Mouse (Mus musculus): ENCODE measurements around the gene Vmn2r7. TPM values are rescaled to one million over a fixed set of nuclear protein-coding genes. Genes with fewer than 3 reads are reported as not detected.
"Not testable (repeated sequence)": the region's sequence is repeated elsewhere in the genome, so short reads cannot be mapped to it uniquely, and the experiment has no call there.

Gene Vmn2r7
- not detected in 2 replicates for polyA plus RNA-seq (2012; ENCODE audit: insufficient read depth, insufficient read length, low replicate concordance, missing spikeins)

- not testable (repeated sequence) for H3K4me3 ChIP-seq (ENCODE audit: insufficient read depth, low read depth, low read length); H3K4me1 ChIP-seq (ENCODE audit: control insufficient read depth, insufficient read depth, low read length); H3K27ac ChIP-seq (ENCODE audit: insufficient read depth, low read depth, low read length)
- WGBS = 93% methylated on average over 3 of the region's 3 CpGs
Measured at GRCm38 (mm10) chr3:64844665-64845064, at the start of gene Vmn2r7. Gene Vmn2r7 (minus strand): TSS chr3:64844765.

- Histone ChIP-seq H3K27ac (ENCODE audit: insufficient read depth, low read depth, low read length) (no peak overlapping the region), H3K4me1 (ENCODE audit: control insufficient read depth, insufficient read depth, low read length) (no peaks in the 10 kb centered on the region), H3K4me3 (ENCODE audit: insufficient read depth, low read depth, low read length) (no peak overlapping the region)
- 51% methylated on average over 1 of the region's 1 CpGs for WGBS
- no peak for TF ChIP-seq POLR2A (IDR thresholded peaks at IDR 0.05; ENCODE audit: insufficient read depth, low read depth, low read length)
- TF ChIP-seq CTCF (IDR thresholded peaks at IDR 0.05; ENCODE audit: insufficient read depth, low read depth, low read length) = no peak
Measured at GRCm38 (mm10) chr3:64889725-64890124, 45.2 kb upstream of the Vmn2r7 start.

- WGBS = 42% methylated on average over 3 of the region's 3 CpGs
- no peak for TF ChIP-seq POLR2A (IDR thresholded peaks at IDR 0.05; ENCODE audit: insufficient read depth, low read depth, low read length)
- TF ChIP-seq CTCF (IDR thresholded peaks at IDR 0.05; ENCODE audit: insufficient read depth, low read depth, low read length) = no peak
- Histone ChIP-seq H3K27ac (ENCODE audit: insufficient read depth, low read depth, low read length) (no peak overlapping the region), H3K4me1 (ENCODE audit: control insufficient read depth, insufficient read depth, low read length) (no peaks in the 10 kb centered on the region), H3K4me3 (ENCODE audit: insufficient read depth, low read depth, low read length) (no peak overlapping the region)
Measured at GRCm38 (mm10) chr3:64878199-64878977, 33.8 kb upstream of the Vmn2r7 start.

- Histone ChIP-seq H3K27ac (ENCODE audit: insufficient read depth, low read depth, low read length) (no peak overlapping the region), H3K4me1 (ENCODE audit: control insufficient read depth, insufficient read depth, low read length) (no peaks in the 10 kb centered on the region), H3K4me3 (ENCODE audit: insufficient read depth, low read depth, low read length) (no peak overlapping the region)
- WGBS = 51% methylated on average over 1 of the region's 1 CpGs
- TF ChIP-seq CTCF (IDR thresholded peaks at IDR 0.05; ENCODE audit: insufficient read depth, low read depth, low read length) = no peak
- no peak for TF ChIP-seq POLR2A (IDR thresholded peaks at IDR 0.05; ENCODE audit: insufficient read depth, low read depth, low read length)
Measured at GRCm38 (mm10) chr3:64876669-64877068, 32.1 kb upstream of the Vmn2r7 start.

GRCm38 (mm10) chr3:64842881-64843280 is 1.7 kb downstream of the Vmn2r7 start:
- Histone ChIP-seq H3K4me3 (ENCODE audit: insufficient read depth, low read depth, low read length) (no peak overlapping the region), H3K27ac (ENCODE audit: insufficient read depth, low read depth, low read length) (no peak overlapping the region), H3K4me1 (ENCODE audit: control insufficient read depth, insufficient read depth, low read length) (no peaks in the 10 kb centered on the region)
- TF ChIP-seq CTCF (IDR thresholded peaks at IDR 0.05; ENCODE audit: insufficient read depth, low read depth, low read length) = no peak
- no peak for TF ChIP-seq POLR2A (IDR thresholded peaks at IDR 0.05; ENCODE audit: insufficient read depth, low read depth, low read length)
- 97% methylated on average over 2 of the region's 2 CpGs for WGBS

- no peak overlapping the region for H3K27ac ChIP-seq (ENCODE audit: insufficient read depth, low read depth, low read length)
- no peaks in the 10 kb centered on the region for H3K4me1 ChIP-seq (ENCODE audit: control insufficient read depth, insufficient read depth, low read length)
- H3K4me3 ChIP-seq (ENCODE audit: insufficient read depth, low read depth, low read length) = no peak overlapping the region
- TF ChIP-seq POLR2A (IDR thresholded peaks at IDR 0.05; ENCODE audit: insufficient read depth, low read depth, low read length) (no peak), CTCF (IDR thresholded peaks at IDR 0.05; ENCODE audit: insufficient read depth, low read depth, low read length) (no peak)
- 12% methylated on average over 4 of the region's 4 CpGs for WGBS
Measured at GRCm38 (mm10) chr3:64842299-64842698, 2.3 kb downstream of the Vmn2r7 start.

GRCm38 (mm10) chr3:64831134-64831533 is 13.4 kb downstream of the Vmn2r7 start:
- no peaks in the 10 kb centered on the region for H3K4me1 ChIP-seq (ENCODE audit: control insufficient read depth, insufficient read depth, low read length)
- WGBS = 43% methylated on average over 1 of the region's 1 CpGs
- no peak for TF ChIP-seq CTCF (IDR thresholded peaks at IDR 0.05; ENCODE audit: insufficient read depth, low read depth, low read length)
- TF ChIP-seq POLR2A (IDR thresholded peaks at IDR 0.05; ENCODE audit: insufficient read depth, low read depth, low read length) = no peak

GRCm38 (mm10) chr3:64791245-64791591 is 53.3 kb downstream of the Vmn2r7 start:
- 54% methylated on average over 6 of the region's 6 CpGs for WGBS
- H3K4me1 ChIP-seq (ENCODE audit: control insufficient read depth, insufficient read depth, low read length) = no peaks in the 10 kb centered on the region
- TF ChIP-seq POLR2A (IDR thresholded peaks at IDR 0.05; ENCODE audit: insufficient read depth, low read depth, low read length) = no peak
- no peak for TF ChIP-seq CTCF (IDR thresholded peaks at IDR 0.05; ENCODE audit: insufficient read depth, low read depth, low read length)
- H3K27ac ChIP-seq (ENCODE audit: insufficient read depth, low read depth, low read length) = no peak overlapping the region
- H3K4me3 ChIP-seq (ENCODE audit: insufficient read depth, low read depth, low read length) = no peak overlapping the region

More at GRCm38 (mm10) chr3:64831134-64831533, 13.4 kb downstream of the Vmn2r7 start:
- H3K4me3 ChIP-seq (ENCODE audit: insufficient read depth, low read depth, low read length) = no peak overlapping the region
- H3K27ac ChIP-seq (ENCODE audit: insufficient read depth, low read depth, low read length) = no peak overlapping the region

GRCm38 (mm10) chr3:64790509-64791244 is 53.9 kb downstream of the Vmn2r7 start:
- Histone ChIP-seq H3K4me3 (ENCODE audit: insufficient read depth, low read depth, low read length) (no peak overlapping the region), H3K27ac (ENCODE audit: insufficient read depth, low read depth, low read length) (no peak overlapping the region), H3K4me1 (ENCODE audit: control insufficient read depth, insufficient read depth, low read length) (no peaks in the 10 kb centered on the region)
- TF ChIP-seq POLR2A (IDR thresholded peaks at IDR 0.05; ENCODE audit: insufficient read depth, low read depth, low read length) (no peak), CTCF (IDR thresholded peaks at IDR 0.05; ENCODE audit: insufficient read depth, low read depth, low read length) (no peak)
- 51% methylated on average over 10 of the region's 10 CpGs for WGBS
